Mouse (Mus musculus): ENCODE data around the gene Tstd2.

Tstd2 gene

DNA sequence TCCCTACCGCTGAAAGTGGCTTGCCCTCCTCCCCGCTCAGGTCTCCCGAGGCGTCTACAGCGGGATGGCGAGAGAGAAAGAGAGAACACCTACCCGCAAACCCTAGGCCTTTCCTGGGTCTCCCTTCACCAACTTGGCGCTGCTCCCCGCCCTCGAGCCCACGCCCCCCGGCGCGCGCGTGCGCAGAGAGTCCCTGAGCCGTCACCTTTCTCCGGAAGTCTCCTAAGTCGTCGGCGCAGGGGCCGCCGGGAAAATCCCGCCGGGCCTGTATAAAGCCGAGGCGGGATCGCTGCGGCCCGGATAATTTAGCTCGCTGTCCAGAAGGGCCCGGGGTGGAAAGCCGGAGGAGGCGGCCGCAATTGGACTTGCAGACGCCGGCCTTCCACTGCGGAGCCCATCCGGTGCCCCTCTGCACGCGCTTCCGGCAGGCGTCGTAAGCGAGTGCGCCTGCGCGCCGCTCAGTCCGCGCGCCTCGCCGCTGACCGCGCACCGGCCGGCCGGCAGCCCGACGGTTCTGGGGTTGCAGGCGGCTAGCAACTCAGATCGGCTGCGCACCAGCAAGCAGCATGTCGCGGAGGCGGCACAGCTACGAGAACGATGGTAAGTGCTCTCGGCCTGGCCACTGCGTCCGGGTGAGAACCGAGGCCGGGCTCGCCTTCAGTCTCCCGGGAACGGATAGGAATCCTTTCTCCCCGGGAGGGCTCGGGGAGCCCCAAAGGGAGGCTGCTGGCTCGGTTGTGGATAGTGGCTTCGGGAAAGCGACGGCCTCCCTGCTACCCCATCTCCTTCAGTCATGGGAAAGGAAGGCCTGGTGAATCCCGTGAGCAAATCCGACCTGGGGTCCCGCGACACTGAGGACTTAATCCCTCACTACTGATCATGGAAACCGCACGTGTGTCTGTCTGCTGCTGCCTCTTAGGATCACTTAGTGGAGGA is at the start of gene Tstd2, which contains the start of gene Ncbp1:
Tstd2 (minus strand) TSS at position 408 of the 936 bp plus-strand sequence.
Ncbp1 (plus strand) TSS at position 327 of the 936 bp plus-strand sequence.
- DNase-seq (ENCODE audit: low spot score in 2 of 2): peak; percentile 92 to 95

DNA sequence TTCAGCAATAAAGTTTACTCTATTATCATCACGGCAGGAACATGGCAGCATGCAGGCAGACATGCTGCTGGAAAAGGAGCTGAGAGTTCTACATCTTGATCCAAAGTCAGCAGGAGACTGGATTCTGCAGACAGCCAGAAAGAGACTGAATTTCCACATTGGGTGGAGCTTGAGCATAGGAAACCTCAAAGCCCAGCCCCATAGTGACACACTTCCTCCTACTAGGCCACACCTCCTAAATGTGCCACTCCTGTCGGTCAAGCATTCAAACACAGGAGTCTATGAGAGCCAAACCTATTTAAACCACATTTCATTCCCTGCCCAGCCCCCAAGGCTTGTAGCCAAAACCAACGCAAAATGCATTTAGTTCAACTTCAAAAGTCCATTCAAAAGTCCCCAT is 48.0 kb upstream of the Tstd2 start:
- no peak for DNase-seq (ENCODE audit: low spot score in 2 of 2)

DNA sequence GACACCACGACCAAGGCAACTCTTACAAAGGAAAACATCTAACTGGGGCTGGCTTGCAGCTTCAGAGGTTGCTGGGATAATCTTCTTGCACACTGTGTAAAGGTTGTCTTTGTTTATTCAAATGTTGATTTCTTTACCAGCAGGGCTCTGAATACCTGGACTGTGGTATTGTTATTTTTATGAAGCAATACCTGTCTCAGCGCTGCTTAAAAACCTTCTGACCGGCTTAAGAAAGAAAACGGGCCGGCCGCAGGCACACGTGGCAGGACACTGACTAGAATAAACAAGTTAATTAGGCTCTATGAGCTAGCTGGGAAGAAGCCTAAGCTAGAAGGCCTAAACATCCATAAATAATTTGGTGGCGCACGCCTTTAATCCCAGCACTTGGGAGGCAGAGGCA is 47.4 kb upstream of the Tstd2 start:
- DNase-seq (ENCODE audit: low spot score in 2 of 2): no peak

DNA sequence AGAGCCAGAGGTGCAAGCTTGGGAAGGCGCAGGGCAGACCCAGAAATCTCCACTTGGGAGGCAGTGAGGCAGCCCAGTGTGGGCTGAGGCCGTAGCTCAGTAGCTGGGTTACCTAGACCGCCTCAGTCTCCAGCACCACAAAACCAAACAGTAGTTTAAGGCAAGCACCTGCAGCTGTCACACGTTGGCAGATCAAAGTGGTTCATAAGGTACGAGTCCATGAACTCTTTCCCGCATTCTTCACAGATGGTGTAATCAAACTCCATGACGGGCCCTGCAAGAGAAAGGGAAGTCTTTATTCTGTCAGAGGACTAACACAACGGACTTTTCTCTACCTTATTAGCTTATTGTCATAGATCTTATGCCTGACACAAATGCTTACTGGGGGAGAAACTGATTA is 46.9 kb upstream of the Tstd2 start:
- no peak for DNase-seq (ENCODE audit: low spot score in 2 of 2)

DNA sequence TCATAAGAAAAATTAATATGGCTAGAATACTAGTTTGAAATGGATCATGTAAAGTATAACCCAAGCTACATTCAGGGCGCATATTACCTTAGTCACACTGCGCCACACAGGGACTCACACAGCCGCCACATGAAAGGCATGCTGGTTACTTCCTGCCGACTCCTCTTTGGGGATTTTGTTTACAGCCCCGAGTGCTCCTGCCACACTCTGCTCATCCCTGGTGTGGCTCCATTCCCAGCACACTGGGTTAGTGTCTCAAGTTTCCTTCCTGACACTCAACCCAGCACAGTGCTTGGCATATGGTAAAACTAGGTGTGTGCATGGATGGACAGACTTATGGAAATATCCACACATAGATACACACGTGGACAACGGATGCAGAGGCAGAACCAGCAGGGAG is 43.7 kb upstream of the Tstd2 start:
- DNase-seq (ENCODE audit: low spot score in 2 of 2): no peak

DNA sequence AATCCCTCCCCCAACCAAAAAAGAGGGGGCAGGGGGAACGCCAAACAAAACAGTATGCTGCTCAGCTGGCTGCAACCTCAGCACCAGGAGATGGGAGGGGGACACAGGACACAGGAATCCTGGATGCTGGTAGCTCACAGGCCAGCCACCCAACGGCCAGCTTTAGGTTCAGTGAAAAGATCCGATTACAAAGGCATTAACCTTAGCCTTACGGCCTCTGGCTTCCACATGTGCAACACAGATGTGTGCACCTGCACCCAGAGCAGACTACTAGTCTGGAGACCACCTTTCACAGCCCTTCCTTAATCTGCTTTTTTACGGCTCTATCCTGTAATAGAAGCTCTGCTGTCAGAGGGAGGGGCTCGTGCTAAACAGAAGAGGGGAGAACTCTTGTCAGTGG is 42.7 kb upstream of the Tstd2 start:
- DNase-seq (ENCODE audit: low spot score in 2 of 2): no peak

DNA sequence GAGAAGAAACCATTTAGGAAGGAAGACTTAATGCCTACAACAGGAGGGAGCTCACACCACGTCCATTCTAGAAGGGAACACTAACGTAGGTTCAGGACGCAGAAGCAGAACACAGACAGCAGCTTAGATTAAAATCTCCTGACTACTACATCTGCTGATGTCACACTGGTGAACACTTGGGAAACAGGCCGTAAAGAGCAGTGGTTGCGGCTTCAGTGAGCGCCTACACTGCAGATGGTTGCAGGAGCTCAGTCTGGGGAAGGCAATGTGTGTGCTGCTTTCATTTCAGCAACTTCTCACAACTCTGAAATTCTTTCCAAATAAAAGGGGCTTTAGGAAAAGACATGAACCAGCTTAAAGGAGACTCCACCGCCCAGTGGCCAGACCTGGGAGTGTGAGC is 39.0 kb upstream of the Tstd2 start:
- DNase-seq (ENCODE audit: low spot score in 2 of 2): no peak

DNA sequence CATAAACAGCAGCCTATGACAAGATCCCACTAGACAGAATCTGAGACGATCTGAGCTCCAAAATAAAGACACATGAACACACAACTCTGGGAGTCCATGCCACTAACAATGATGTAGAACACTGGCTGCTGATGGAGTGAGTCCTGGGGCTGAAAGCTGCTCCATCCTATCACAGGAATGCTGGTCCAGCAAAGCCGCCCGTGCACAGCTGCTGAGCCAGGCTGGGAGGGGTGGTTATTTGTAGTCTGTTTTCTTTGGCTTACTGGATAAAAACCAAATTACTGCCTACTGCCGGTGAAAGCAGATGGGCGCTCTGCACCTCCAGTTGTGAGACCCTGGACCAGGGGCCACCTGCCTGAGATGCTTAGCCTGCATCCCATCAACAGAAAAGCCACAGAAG is 38.5 kb upstream of the Tstd2 start:
- DNase-seq (ENCODE audit: low spot score in 2 of 2): no peak

DNA sequence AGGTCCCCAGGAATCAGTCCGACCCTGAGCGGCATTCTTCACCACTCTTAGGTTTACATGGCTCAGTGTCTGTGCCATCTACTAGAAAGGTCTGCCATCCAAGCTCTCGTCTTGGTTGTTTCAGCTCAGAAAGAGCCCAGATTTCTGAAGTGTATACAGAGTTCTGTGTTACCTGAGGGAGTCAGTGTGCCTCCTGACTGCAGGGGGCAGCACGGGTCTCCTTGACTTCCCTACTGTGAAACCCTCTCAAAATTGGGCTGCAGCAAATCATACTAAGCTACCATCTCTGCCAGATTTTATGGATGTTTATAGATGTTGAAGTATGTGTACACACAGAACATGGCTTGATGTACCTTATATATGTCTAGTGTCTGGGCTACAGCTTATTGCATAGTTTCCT is 37.8 kb upstream of the Tstd2 start:
- DNase-seq (ENCODE audit: low spot score in 2 of 2): no peak

DNA sequence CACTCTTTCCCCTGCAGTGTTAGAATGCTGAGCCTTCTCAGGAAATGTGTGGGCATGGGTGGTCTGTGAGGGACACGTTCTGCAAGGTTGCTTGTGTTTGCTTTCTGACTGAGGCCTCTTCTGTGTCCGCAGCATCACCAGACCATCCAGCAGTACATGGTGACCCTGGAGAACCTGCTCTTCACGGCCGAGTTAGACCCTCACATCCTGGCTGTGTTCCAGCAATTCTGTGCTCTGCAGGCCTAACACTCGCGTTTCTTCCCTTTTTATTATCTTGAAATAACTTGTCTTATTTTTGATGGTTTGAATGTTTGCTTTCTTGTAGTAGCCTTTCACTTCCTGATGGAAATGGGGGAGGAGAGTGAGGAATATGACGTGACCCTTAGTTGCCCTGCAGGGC is 33.3 kb upstream of the Tstd2 start:
- no peak for DNase-seq (ENCODE audit: low spot score in 2 of 2)

DNA sequence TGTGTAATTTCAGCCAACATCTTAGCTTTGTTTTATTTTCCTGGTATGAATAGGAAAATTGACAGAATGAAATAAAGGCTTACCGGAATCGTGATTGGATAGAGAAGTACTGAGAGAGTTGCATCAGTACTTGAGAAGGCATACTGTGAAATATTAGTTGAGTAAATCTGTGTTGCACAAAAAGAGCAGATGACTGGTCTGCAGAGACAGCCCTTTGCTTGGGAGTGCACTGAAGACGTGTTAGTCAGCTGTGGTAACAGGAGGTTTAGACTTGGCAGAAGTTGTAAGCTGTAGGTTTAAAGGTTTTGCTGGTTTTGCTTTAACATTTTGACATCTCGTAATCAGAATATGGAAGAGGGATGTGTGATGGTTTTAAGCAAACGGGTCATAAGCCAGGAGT is 27.3 kb upstream of the Tstd2 start:
- DNase-seq (ENCODE audit: low spot score in 2 of 2): no peak

DNA sequence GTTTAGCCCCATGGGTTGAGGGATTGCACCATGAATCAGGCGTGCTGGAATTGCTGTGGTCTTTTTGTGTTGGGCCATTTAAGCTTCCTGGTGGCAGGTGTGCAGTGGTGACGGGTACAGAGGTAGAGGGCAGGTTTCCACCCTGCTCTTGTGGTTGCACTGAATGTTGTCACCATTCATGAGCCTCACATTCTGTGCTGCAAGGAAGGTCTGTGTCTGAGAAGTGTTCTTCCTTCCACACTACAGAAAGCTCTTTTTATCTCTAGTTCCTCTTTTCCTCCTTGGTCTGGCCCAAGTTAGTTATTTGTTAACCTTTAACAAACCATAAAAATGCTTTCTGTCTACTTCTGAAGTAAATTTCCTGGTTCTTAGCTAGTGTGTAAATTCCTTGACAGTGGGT is 25.5 kb upstream of the Tstd2 start:
- no peak for DNase-seq (ENCODE audit: low spot score in 2 of 2)

DNA sequence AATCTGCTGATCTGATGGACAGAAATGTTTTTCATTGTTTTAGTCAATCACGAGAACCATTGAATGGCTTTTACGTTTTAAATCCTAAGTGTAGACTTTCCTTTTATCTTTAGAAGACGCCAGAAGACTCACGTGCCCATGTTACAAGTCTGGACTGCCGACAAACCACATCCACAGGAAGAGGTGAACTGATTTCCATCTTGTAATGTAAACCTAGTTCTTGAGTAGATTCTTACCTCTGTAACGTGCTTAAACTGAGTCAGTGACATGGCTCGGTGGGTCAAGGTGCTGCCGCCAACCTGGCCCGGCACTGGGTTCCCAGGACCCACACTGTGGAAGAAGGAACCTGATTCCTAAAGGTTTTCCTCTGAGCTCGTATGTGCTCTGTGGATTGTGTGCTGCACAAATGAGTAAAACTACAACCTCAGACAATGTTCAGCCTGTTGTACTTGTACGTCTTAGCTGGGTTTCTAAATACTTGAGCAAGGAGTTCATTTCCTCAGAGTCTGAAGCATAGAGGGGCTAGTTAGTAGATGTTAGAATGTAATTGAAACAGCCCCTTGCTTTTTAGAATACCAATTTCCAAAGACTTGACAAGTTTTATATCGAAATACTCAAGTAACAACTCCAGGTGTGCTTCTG is 13.5 kb upstream of the Tstd2 start:
- no peak for DNase-seq (ENCODE audit: low spot score in 2 of 2)

DNA sequence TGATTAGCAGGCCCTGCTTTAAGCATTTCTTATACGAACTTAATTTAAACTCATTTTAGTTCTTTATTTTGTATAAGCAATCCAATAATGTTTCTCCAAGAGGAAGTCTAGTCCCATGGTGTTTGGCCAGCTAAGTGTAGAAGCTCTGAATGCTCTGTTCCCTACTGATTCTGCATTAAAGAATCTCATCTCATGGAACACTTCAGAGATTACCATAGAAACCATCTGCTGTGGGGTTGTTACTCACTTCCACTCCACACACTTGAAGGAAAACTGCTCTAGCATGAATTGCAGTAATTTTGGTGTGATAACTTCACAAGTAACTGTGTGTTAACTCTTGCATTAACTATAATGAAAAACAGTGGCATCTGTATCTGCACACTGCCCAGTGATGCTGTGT is 8.4 kb upstream of the Tstd2 start:
- DNase-seq (ENCODE audit: low spot score in 2 of 2): no peak

DNA sequence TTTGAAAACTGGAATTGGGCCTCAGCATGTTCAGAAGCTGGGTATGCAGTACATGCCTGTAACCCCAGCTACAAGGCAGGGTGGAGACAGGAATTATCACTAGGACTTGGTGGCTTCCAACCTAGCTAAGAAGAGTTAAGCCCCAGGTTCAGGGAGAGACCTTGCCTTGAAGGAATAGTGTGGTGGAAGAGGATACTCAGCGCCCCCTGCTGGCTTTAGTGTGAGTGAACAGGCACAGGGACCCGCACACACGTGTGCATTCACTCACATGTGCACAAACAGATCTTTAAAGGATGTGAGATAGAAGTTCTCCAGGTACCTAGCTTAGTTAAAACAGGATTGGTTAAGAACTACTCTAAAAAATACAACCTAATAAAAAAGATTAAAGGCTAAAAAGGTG is 5.8 kb upstream of the Tstd2 start:
- DNase-seq (ENCODE audit: low spot score in 2 of 2): no peak

DNA sequence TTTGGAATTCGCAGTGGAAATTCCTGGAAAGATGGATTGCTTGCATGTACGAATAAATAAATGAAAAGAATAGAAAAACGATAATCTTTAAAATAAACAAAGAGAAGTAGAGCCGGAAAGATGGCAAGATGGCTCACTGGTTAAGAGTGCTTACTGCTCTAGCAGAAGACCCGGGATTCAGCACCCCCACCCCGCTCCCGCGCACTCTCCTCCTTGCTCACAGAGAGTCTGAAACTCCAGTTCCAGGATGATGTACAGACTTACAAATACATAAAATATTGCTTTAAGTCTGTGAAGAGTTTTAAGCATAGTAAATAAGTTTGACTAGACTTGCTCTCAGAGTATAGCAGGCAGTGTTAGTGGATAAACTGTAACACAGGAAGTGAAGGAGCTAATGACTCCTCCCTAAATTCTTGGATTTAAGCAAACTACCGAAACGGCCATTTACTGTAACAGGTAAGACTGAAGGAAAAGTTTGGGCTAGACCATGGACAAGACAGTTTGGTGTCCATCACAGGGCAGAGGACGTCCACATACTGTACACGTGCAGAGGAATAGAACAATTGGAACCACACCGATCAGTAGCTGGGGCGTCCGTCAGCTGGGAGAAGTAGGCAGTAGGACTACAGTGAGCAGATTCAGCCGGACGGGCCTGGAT is 736 bp downstream of the Tstd2 start:
- DNase-seq (ENCODE audit: low spot score in 2 of 2): no peak

DNA sequence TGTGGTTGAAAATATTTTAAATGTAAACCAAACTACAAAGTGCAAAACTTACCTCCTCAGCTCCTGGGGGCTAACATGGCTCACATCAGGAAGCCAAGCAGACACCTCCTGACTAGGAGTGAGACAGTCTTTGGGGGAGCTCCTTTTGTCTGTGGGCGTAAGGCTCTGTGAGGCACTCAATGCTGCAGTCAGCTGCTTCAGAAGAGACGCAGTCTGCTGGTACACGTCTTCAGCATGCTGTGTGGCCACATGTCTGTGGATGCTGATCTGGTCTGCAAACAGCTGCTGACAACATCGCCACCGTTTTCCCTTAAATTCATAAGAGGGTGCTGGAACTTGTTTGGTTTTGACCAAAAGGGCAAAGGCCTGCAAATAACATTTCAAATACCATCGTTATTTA is 6.7 kb downstream of the Tstd2 start:
- DNase-seq (ENCODE audit: low spot score in 2 of 2): no peak

DNA sequence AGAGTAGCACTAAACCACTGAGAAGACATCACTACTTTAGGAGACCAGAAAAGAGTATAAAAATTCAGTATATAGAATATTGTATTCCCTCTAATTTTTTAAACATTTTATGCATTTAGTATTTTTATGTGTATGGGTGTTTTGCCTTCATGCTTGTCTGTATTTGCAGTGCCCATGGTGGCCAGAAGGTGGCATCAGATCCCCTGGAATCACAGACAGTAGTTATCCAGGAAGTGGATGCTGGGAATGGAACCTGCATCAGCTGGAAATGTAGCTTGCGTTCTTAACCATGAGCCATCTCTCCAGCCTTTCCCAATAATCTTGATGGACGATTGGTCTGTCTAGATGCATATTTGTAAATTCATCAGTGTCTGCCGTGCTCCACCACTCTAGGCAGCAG is 8.3 kb downstream of the Tstd2 start:
- DNase-seq (ENCODE audit: low spot score in 2 of 2): peak in 1 of 2 experiments; percentile 46

DNA sequence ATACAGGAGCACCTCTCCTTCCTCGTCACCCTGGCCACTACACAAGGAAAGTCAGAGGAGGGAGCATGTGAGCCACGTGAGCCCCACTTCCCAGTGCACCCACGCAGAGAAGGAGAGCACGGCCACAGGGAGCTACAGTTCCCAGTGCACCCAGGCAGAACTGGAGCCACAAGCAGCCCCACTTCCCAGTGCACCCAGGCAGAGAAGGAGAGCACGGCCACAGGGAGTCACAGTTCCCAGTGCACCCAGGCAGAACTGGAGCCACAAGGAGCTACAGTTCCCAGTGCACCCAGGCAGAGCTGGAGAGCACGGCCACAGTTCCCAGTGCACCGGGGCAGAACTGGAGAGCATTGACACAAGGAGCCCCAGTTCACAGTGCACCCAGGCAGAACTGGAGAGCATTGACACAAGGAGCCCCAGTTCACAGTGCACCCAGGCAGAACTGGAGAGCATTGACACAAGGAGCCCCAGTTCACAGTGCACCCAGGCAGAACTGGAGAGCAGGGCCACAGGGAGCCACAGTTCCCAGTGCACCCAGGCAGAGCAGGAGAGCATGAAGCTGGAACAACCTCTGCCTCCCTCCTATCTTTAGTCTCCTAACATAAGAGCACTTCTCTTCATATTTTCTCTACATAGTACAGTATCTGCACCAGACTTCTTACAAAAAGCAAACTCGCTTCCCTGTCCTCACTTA is 9.0 kb downstream of the Tstd2 start:
- DNase-seq (ENCODE audit: low spot score in 2 of 2): no peak

DNA sequence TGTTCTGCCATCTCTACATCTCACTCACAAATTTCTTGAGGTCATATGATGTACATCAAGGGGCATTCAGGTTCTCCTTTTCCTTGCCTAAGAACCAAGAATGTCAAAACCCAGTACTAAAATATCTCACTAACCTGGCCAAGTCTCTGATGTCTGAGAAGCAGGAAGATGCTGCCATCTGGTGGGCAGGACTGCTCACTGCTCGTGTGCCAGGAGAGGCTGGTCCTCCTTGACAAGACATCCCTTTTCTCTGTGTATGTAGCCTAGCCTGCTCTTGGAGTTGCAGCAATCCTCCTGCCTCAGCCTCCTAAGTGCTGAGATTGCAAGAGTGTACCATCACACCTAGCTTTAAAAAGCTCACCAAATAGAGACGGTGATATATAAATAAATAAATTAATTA is 12.0 kb downstream of the Tstd2 start:
- peak; percentile 81 to 87 for DNase-seq (ENCODE audit: low spot score in 2 of 2)

DNA sequence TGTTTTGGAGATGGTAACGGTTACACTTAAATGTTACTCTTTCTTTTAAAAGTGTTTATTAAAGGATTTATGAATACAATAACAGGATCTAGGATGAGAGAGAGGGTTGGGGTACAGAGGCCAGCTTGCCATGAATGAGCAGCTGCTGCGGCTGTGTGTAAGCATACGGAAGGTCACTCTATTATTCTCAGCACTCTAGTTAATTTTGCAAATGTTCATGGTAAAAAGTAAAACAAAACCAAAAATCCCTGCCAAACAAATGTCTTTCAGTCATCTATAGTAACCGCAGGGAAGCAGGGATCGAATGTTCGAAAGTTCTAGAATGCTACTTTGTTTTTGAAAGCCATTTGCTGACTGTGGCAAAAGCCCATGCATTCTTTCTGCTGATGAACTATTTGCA is 15.1 kb downstream of the Tstd2 start:
- DNase-seq (ENCODE audit: low spot score in 2 of 2): no peak

DNA sequence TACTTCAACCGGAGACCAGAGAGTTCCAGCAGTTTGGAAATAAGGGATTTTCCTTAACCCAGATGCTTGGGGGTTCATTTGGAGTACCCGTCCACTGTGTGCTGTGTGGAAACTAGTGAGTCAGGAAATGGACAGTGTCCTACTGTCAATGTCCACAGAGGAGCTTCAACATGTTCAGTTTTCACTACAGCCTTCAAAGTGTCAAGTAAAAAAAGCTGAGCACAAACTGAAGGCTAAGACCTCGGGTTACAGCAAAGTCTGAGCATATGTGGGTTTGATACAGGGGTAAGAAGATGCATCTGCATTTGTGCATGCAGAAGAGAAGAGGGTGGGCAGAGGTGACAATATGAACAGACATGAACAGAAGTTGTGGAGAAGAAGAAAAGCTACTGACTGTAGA is 17.7 kb downstream of the Tstd2 start:
- no peak for DNase-seq (ENCODE audit: low spot score in 2 of 2)
